Comparison of ENCODE assay signal across 8 mouse cellular contexts in the genomic region with DNA sequence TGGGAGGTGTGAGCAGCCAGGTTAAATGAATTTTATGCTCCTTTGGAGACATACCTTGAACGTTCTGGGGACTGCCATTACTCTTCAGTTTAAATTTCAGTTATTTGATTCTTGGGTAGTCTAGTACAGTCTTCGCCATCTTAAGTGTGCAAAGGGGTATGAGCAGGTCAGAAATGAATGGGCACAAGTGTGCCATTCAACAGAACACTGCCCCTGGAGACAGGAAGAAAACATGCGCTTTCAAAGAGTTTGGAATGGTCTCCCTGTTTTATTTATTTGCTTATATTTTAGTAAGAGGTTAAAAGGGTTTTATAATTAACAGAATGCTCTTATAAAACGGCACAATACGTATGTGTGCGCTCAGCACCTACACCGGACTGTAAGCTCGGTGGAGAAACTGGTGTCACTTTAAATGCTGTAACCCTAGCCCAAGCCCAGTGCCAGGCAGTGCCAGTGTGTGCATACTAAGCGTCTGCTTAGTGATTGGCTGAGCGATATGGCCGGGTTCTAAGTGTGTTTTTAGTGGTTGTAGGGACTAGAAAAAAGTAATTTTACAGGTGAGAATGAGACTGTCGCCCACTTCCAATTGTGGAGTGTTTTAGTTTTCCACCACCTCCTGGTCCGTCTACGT. TPM values are rescaled to one million over a fixed set of nuclear protein-coding genes. Genes with fewer than 3 reads are reported as not detected.
DNase-seq lines count a peak whose midpoint lies in the region; ATAC-seq and TF ChIP-seq lines count a peak whose summit lies in the region.

No protein-coding gene starts in this region.

- peak overlapping the region; percentile 82 for H3K4me2 ChIP-seq in kidney, postnatal 0 days (ENCODE audit: low read length)
- H3K4me2 ChIP-seq in neural tube, embryonic 14.5 days (ENCODE audit: low read depth, low read length): peak overlapping the region; percentile 79

- no peaks in the 10 kb centered on the region for H3K36me3 ChIP-seq in spleen, adult 2 months (ENCODE audit: control insufficient read depth, insufficient read depth, low read length)
- no peaks in the 10 kb centered on the region for H3K36me3 ChIP-seq in kidney, postnatal 0 days (ENCODE audit: insufficient read depth, low read length)
- H3K36me3 ChIP-seq in neural tube, embryonic 14.5 days (ENCODE audit: control insufficient read depth, insufficient read depth, low read length): no peaks in the 10 kb centered on the region

- H3K9ac ChIP-seq in kidney, postnatal 0 days (ENCODE audit: low read depth, low read length): no peak overlapping the region
- H3K9ac ChIP-seq in neural tube, embryonic 14.5 days (replicated peaks; ENCODE audit: low read depth, low read length): peak overlapping the region; percentile 75; the same call in 1 of the 2 replicates

- no peak overlapping the region for H3K27ac ChIP-seq in spleen, adult 2 months (ENCODE audit: insufficient read depth, low read length)
- peak overlapping the region; percentile 44; the same call in 1 of the 2 replicates for H3K27ac ChIP-seq in kidney, postnatal 0 days
- H3K27ac ChIP-seq in neural tube, embryonic 14.5 days (ENCODE audit: low read depth, low read length): no peak overlapping the region

- H3K4me1 ChIP-seq in spleen, adult 2 months (ENCODE audit: control insufficient read depth, insufficient read depth, insufficient read length): peaks cover 22% of the 10 kb centered on the region
- 0 out of 2 replicates have a peak, but pooled peaks cover 6% of the 10 kb centered on the region for H3K4me1 ChIP-seq in kidney, postnatal 0 days (replicated peaks; ENCODE audit: insufficient read depth, low read length)
- H3K4me1 ChIP-seq in neural tube, embryonic 14.5 days (ENCODE audit: control insufficient read depth, insufficient read depth, low read length): peaks cover 17% of the 10 kb centered on the region; the same call in 1 of the 2 replicates

- no peak for ATAC-seq in kidney, postnatal 0 days (replicated peaks; ENCODE audit: low FRiP score, low read depth)
- ATAC-seq in neural tube, embryonic 14.5 days (ENCODE audit: low read depth): no peak

- DNase-seq in spleen, adult 2 months (ENCODE audit: low read depth in 1 of 2, low spot score in 2 of 2): no peak
- no peak for DNase-seq in spleen, adult 12 weeks (ENCODE audit: low spot score)
- DNase-seq in gastrocnemius, postnatal 10 days: peak; percentile 16
- DNase-seq in kidney, postnatal 0 days (ENCODE audit: low spot score): peak; percentile 27
- DNase-seq in ovary, adult 18-20 months (ENCODE audit: low spot score): no peak
- no peak for DNase-seq in lung, postnatal 10 days
- DNase-seq in testis, postnatal 14 days (ENCODE audit: low spot score): no peak

- no peaks in the 10 kb centered on the region for H3K27me3 ChIP-seq in spleen, adult 2 months (ENCODE audit: control insufficient read depth, insufficient read depth, low read length)
- H3K27me3 ChIP-seq in kidney, postnatal 0 days (ENCODE audit: insufficient read depth, low read length): no peaks in the 10 kb centered on the region
- H3K27me3 ChIP-seq in neural tube, embryonic 14.5 days (ENCODE audit: control insufficient read depth, insufficient read depth, low read length): no peaks in the 10 kb centered on the region

- H3K9me3 ChIP-seq in kidney, postnatal 0 days (replicated peaks; ENCODE audit: low read length): no peaks in the 10 kb centered on the region
- no peaks in the 10 kb centered on the region for H3K9me3 ChIP-seq in neural tube, embryonic 14.5 days (ENCODE audit: control insufficient read depth, low read length)

- 0 out of 2 replicates have a peak overlapping the region, but pooled peaks have one; percentile 6 for H3K4me3 ChIP-seq in spleen, adult 2 months (ENCODE audit: extremely low read depth, insufficient read depth, insufficient read length)
- H3K4me3 ChIP-seq in kidney, postnatal 0 days (replicated peaks; ENCODE audit: low read depth, low read length): peak overlapping the region; percentile 72
- peak overlapping the region; percentile 69 for H3K4me3 ChIP-seq in neural tube, embryonic 14.5 days (ENCODE audit: low read depth, low read length)

- no peak for TF ChIP-seq POLR2A in spleen, adult 2 months (IDR thresholded peaks at IDR 0.05; ENCODE audit: low read depth, low read length)

- TF ChIP-seq CTCF in spleen, adult 2 months (IDR thresholded peaks at IDR 0.05; ENCODE audit: extremely low read depth, insufficient read depth, insufficient read length, insufficient replicate concordance): no peak
- TF ChIP-seq CTCF in kidney, postnatal 0 days (IDR thresholded peaks at IDR 0.05; ENCODE audit: low read depth): peak; percentile 26; the same call in 1 of the 2 replicates

- WGBS in spleen, adult 2 months: 36% methylated on average over 14 of the region's 14 CpGs
- 35% methylated on average over 14 of the region's 14 CpGs for WGBS in kidney, postnatal 0 days
- 56% methylated on average over 14 of the region's 14 CpGs for WGBS in neural tube, embryonic 14.5 days

RNA-seq across cellular contexts. Expression of gene Gnptab, which starts 1.6 kb away (rescaled TPM):
- 6.8 and 8.3 TPM in 2 replicates for polyA plus RNA-seq in spleen, adult 2 months (2012; rRNA removed)
- 10 to 100 TPM; 11.9 to 13.5 TPM for total RNA-seq in gastrocnemius, postnatal 10 days (2021)
- polyA plus RNA-seq in kidney, postnatal 0 days (2015; fragmentation: Nextera tagmentation; extraction: Ambion mirVana): 9.0 and 10.2 TPM in 2 replicates
- polyA plus RNA-seq in neural tube, embryonic 14.5 days (2014; fragmentation: Nextera tagmentation; extraction: Ambion mirVana): 26.7 and 27.1 TPM in 2 replicates

RNA-seq across cellular contexts. Expression of gene Dram1, which starts 1.7 kb away (rescaled TPM):
- polyA plus RNA-seq in spleen, adult 2 months (2012; rRNA removed): 13.1 and 20.7 TPM in 2 replicates
- total RNA-seq in gastrocnemius, postnatal 10 days (2021): 1 to 10 TPM; 2.5 to 2.6 TPM
- polyA plus RNA-seq in kidney, postnatal 0 days (2015; fragmentation: Nextera tagmentation; extraction: Ambion mirVana): 5.6 and 5.9 TPM in 2 replicates
- 0.35 and 0.73 TPM in 2 replicates for polyA plus RNA-seq in neural tube, embryonic 14.5 days (2014; fragmentation: Nextera tagmentation; extraction: Ambion mirVana)

Comparison
In these comparisons a context has a peak if more than half of its experiments do, and no peak if none do; other contexts are left out.
1. DNase-seq: peak in gastrocnemius, postnatal 10 days (single experiment) and kidney, postnatal 0 days (single experiment); none in spleen, adult 2 months (0 of 2), spleen, adult 12 weeks (single experiment), ovary, adult 18-20 months (single experiment), lung, postnatal 10 days (single experiment) and testis, postnatal 14 days (single experiment).
2. H3K4me3 ChIP-seq: peak in every context shown above with its lines; median percentile 72 in kidney, postnatal 0 days; 69 in neural tube, embryonic 14.5 days; 6 in spleen, adult 2 months.